ENCODE assay signal across 9 mouse cellular contexts in genomic region chr13:4666375-4667140, GRCm38 (mm10). TPM values are rescaled to one million over a fixed set of nuclear protein-coding genes. Genes with fewer than 3 reads are reported as not detected.
A peak's percentile ranks its signal among the peaks of the same experiment; 100 is the strongest.
DNase-seq lines count a peak whose midpoint lies in the region; ATAC-seq and TF ChIP-seq lines count a peak whose summit lies in the region.
"Had no signal": no experiment of that assay in that cellular context is flagged by ENCODE, and none has a peak within 500 bp of the region (broad histone marks: within the 10 kb centered on the region; RNA-seq: fewer than 3 reads in every experiment).

No protein-coding gene starts in this region.

- H3K27ac ChIP-seq in brown adipose tissue, adult 24 weeks (replicated peaks; ENCODE audit: low read depth, low read length): 0 out of 2 replicates have a peak overlapping the region, but pooled peaks have one; percentile 23
- no peak overlapping the region for H3K27ac ChIP-seq in forebrain, postnatal 0 days (ENCODE audit: low read depth, low read length)
- H3K27ac ChIP-seq: limb, embryonic 12.5 days had no signal

- no peak overlapping the region for H3K9ac ChIP-seq in forebrain, postnatal 0 days
- H3K9ac ChIP-seq: limb, embryonic 12.5 days had no signal

- no peaks in the 10 kb centered on the region for H3K9me3 ChIP-seq in forebrain, postnatal 0 days (ENCODE audit: low read length)
- H3K9me3 ChIP-seq: limb, embryonic 12.5 days had no signal

- DNase-seq in adrenal gland, adult (ENCODE audit: inconsistent age in 2 of 2, low spot score in 1 of 2): peak; percentile 32 to 77
- DNase-seq in adrenal gland, postnatal 4 days (ENCODE audit: low spot score in 2 of 2): no peak
- DNase-seq in CD4-positive helper T cell, adult 2 months (ENCODE audit: low read depth, low spot score): peak; percentile 16
- DNase-seq in forebrain, postnatal 0 days: peak; percentile 88
- peak; percentile 45 for DNase-seq in kidney, postnatal 14 days
- peak; percentile 65 for DNase-seq in lung, postnatal 10 days
- peak; percentile 62 to 76 for DNase-seq in right cerebral cortex, adult 2 months (ENCODE audit: low spot score in 2 of 2)

- H3K27me3 ChIP-seq in forebrain, postnatal 0 days (ENCODE audit: insufficient read depth, low read length): no peaks in the 10 kb centered on the region
- H3K27me3 ChIP-seq: limb, embryonic 12.5 days had no signal

- 17% methylated on average over 11 of the region's 11 CpGs for WGBS in forebrain, postnatal 0 days

- ATAC-seq in forebrain, postnatal 0 days: peak; percentile 87

- H3K4me3 ChIP-seq in brown adipose tissue, adult 24 weeks (ENCODE audit: insufficient read depth, low read depth, low read length): no peak overlapping the region
- H3K4me3 ChIP-seq in forebrain, postnatal 0 days (ENCODE audit: low read depth, low read length): peak overlapping the region; percentile 17; the same call in 1 of the 2 replicates
- H3K4me3 ChIP-seq: limb, embryonic 12.5 days had no signal

- TF ChIP-seq CTCF in forebrain, postnatal 0 days (IDR thresholded peaks at IDR 0.05; ENCODE audit: low read depth): peak; percentile 76

- H3K4me2 ChIP-seq in forebrain, postnatal 0 days (ENCODE audit: low read depth): peak overlapping the region; percentile 33; the same call in 1 of the 2 replicates
- H3K4me2 ChIP-seq: limb, embryonic 12.5 days had no signal

- H3K4me1 ChIP-seq in brown adipose tissue, adult 24 weeks (ENCODE audit: control insufficient read depth, insufficient read depth, insufficient read length, low read length): no peaks in the 10 kb centered on the region; the same call in 1 of the 2 replicates
- H3K4me1 ChIP-seq in forebrain, postnatal 0 days (ENCODE audit: insufficient read depth): no peaks in the 10 kb centered on the region
- H3K4me1 ChIP-seq: limb, embryonic 12.5 days had no signal

- H3K36me3 ChIP-seq in forebrain, postnatal 0 days (ENCODE audit: insufficient read depth): no peaks in the 10 kb centered on the region
- H3K36me3 ChIP-seq: limb, embryonic 12.5 days had no signal

RNA-seq across cellular contexts. Expression of gene Akr1e1, which starts 57.6 kb away (rescaled TPM):
- 10 to 100 TPM; 30.9 to 31.9 TPM for total RNA-seq in adrenal gland, postnatal 4 days (2021)
- polyA plus RNA-seq in brown adipose tissue, adult 24 weeks (2012; ENCODE audit: insufficient read depth, insufficient read length, missing spikeins): 37.6 and 50.4 TPM in 2 replicates
- total RNA-seq in forebrain, postnatal 0 days (2014; rRNA removed): 10.0 and 10.2 TPM in 2 replicates
- polyA plus RNA-seq in forebrain, postnatal 0 days (2015; fragmentation: Nextera tagmentation; extraction: Ambion mirVana): 31.8 and 34.9 TPM in 2 replicates

Comparison
In these comparisons a context has a peak if more than half of its experiments do, and no peak if none do; other contexts are left out.
1. DNase-seq: peak in adrenal gland, adult (2 of 2), CD4-positive helper T cell, adult 2 months (single experiment), forebrain, postnatal 0 days (single experiment), kidney, postnatal 14 days (single experiment), lung, postnatal 10 days (single experiment) and right cerebral cortex, adult 2 months (2 of 2); none in adrenal gland, postnatal 4 days (0 of 2).